Mouse (Mus musculus) embryonic facial prominence, embryonic 13.5 days (tissue): ENCODE results near the gene Prrg1. TPM values are rescaled to one million over a fixed set of nuclear protein-coding genes. Genes with fewer than 3 reads are reported as not detected.

Experiments
- ATAC-seq: fragments of 200-750 bp; cut with Nextera tagmentation; 2 replicates; pipeline ENCODE4 v1.8.0; 2017; ENCODE audit warnings: low read depth; ENCODE audit not compliant: insufficient number of reproducible peaks, insufficient read depth, low FRiP score, low TSS enrichment
- H3K27ac ChIP-seq: fragments of 300-500 bp; sonication (generic); 2 replicates; pipeline ENCODE4 v1.5.1; 2015; ENCODE audit warnings: moderate library complexity, mild to moderate bottlenecking, inconsistent platforms
- H3K27me3 ChIP-seq: fragments of 300-500 bp; sonication (generic); 2 replicates; pipeline ENCODE4 v1.6.1; 2015; ENCODE audit warnings: mild to moderate bottlenecking, inconsistent platforms
- H3K36me3 ChIP-seq: fragments of 300-500 bp; sonication (generic); 2 replicates; pipeline ENCODE4 v1.6.1; 2015; ENCODE audit warnings: mild to moderate bottlenecking, inconsistent platforms
- H3K4me1 ChIP-seq: fragments of 300-500 bp; sonication (generic); 2 replicates; pipeline ENCODE4 v1.6.1; 2015; ENCODE audit warnings: inconsistent platforms
- H3K4me2 ChIP-seq: fragments of 300-500 bp; sonication (generic); 2 replicates; pipeline ENCODE4 v1.6.1; 2015; ENCODE audit warnings: moderate library complexity, mild to moderate bottlenecking, inconsistent platforms
- H3K4me3 ChIP-seq: fragments of 300-500 bp; sonication (generic); 2 replicates; pipeline ENCODE4 v1.5.1; 2015; ENCODE audit warnings: mild to moderate bottlenecking, inconsistent platforms
- H3K9ac ChIP-seq: fragments of 300-500 bp; sonication (generic); 2 replicates; pipeline ENCODE4 v1.6.1; 2015; ENCODE audit warnings: mild to moderate bottlenecking, inconsistent platforms
- H3K9me3 ChIP-seq: fragments of 300-500 bp; sonication (generic); 2 replicates; pipeline ENCODE4 v1.6.1; 2016; ENCODE audit warnings: inconsistent platforms
- WGBS: fragments of 180-500 bp; shearing (Covaris S2); methylation state at CpG from one replicate; pipeline ENCODE4 v1.1.7; 2015; ENCODE audit warnings: mixed read lengths; 5-methylcytosine and 5-hydroxymethylcytosine counted together
- polyA plus RNA-seq: library from polyadenylated mRNA; unstranded; fragments of >200 nt; fragmentation: Nextera tagmentation; extraction: Ambion mirVana; gene quantifications from 2 replicates; pipeline ENCODE4 v1.2.1, GENCODE M21; 2015

Gene Prrg1
- 16.5 and 16.6 TPM in 2 replicates for polyA plus RNA-seq

DNA sequence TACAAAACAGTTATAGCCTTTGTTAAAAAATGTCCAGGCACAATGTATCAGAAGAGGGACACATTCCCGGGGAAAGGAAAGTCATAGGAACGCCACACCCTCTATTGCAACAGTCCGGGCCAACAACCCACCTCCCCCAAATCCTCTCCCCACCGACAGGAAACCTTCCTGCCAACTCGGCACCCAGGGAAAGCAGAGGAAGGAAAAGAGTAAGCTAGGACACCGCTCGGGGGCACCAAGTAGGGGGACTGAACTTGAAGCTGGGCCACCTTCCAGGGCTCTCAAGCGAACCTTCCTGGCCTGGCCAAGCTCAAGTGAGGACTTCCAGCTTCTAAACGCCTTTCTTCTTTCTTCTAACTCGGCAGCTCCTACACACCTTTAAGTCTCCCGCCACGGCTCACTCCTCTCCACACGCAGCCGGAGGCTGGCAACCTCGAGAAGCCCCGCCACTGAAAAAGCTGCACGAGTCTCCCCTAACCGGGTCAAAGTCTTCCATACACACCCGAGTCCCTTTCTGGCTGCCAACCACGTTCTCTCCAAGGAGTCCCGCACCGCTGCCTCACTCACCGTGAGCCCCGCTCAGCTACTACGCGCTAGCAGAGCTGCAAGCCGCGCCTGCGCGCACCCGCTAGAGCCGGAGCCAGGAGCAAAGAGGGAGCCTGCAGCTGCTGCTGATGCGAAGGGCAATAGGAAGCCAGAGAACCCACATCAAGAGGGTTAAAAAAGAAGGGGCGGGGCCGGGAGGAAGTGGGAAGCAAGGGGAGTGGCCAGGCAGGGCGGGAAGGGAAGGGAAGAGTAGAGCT, at the start of gene Prrg1:
TSS of gene Prrg1 (minus strand) at position 695 of the 803 bp plus-strand sequence.
- Histone ChIP-seq H3K27me3 (no peaks in the 10 kb centered on the region), H3K4me1 (no peaks in the 10 kb centered on the region), H3K4me3 (peak within 1 kb of the TSS; percentile 52), H3K9ac (peak within 1 kb of the TSS; percentile 74), H3K36me3 (no peaks in the 10 kb centered on the region), H3K4me2 (peak within 1 kb of the TSS; percentile 46), H3K9me3 (no peaks in the 10 kb centered on the region), H3K27ac (peak within 1 kb of the TSS; percentile 93)
- peak; percentile 93 for ATAC-seq
- WGBS, result 14% methylated on average over 36 of the region's 36 CpGs

DNA sequence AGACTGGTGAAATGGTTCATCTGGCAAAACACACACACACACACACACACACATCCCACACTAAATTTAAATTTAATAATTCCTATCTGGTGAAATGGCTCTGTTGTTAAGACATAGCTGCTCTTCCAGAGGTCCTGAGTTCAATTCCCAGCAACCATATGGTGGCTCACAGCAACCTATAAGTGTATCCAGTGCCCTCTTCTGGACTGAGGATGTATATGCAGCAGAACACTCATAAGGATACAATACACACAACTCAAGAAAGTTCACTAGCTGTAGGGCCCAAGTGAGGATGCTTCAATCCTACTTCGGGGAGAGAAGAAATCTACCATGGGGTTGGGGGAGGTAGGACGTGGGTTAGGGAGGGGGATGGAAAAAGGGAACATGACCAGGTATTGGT, 22.1 kb upstream of the Prrg1 start:
- H3K4me2 ChIP-seq, result no peak overlapping the region
- ATAC-seq, result no peak
- H3K27ac ChIP-seq, result no peak overlapping the region
- no peaks in the 10 kb centered on the region for H3K4me1 ChIP-seq
- H3K36me3 ChIP-seq, result no peaks in the 10 kb centered on the region
- WGBS, result 57% methylated on average over 2 of the region's 2 CpGs
- no peaks in the 10 kb centered on the region for H3K27me3 ChIP-seq
- no peaks in the 10 kb centered on the region for H3K9me3 ChIP-seq
- no peak overlapping the region for H3K9ac ChIP-seq
- no peak overlapping the region for H3K4me3 ChIP-seq

DNA sequence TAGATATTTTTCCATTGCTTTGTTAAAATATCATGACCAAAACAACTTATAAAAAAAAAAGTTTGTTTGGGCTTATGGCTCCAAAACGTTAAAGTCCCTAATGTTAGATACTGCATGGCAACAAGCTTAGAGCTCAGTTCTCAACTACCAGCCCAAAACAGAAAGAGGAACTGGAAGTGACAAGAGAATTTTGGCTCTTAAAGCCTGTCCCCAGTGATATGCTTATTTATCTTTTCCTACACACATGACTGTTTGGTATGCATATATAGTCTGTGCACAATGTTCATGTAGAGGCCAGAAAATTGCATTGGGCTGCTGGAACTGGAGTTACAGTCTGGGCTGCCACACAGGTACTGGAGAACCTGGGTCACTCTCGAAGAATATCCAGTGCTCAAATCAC, 9.4 kb upstream of the Prrg1 start:
- ATAC-seq, result no peak
- Histone ChIP-seq H3K4me3 (no peak overlapping the region), H3K4me2 (no peak overlapping the region), H3K27ac (no peak overlapping the region), H3K9ac (no peak overlapping the region), H3K4me1 (no peaks in the 10 kb centered on the region), H3K9me3 (no peaks in the 10 kb centered on the region), H3K36me3 (no peaks in the 10 kb centered on the region), H3K27me3 (no peaks in the 10 kb centered on the region)
- WGBS, result 68% methylated on average over 2 of the region's 2 CpGs

DNA sequence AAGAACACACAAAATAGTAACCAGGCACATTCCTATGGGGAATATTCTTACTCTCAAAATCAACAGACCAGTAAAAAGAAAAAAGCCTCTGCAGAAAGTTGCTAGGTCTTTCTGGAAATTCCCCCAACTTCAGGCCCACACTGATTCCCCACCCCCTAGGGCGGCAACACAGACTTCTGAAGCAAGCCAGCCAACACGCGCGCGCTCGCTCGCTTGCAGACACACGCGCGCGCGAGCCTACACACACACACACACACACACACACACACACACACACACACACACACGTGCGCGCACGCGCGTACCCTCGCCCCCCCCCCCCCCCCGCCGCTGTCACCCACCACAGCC, 868 bp downstream of the Prrg1 start:
- peak; percentile 62; the same call in 1 of the 2 replicates for ATAC-seq
- Histone ChIP-seq H3K9me3 (no peaks in the 10 kb centered on the region), H3K4me3 (peak overlapping the region; percentile 52), H3K36me3 (no peaks in the 10 kb centered on the region), H3K27me3 (no peaks in the 10 kb centered on the region), H3K4me1 (no peaks in the 10 kb centered on the region), H3K4me2 (peak overlapping the region; percentile 46), H3K27ac (peak overlapping the region; percentile 93), H3K9ac (peak overlapping the region; percentile 74)
- no CpG with 5 or more reads among the region's 21 CpGs for WGBS

DNA sequence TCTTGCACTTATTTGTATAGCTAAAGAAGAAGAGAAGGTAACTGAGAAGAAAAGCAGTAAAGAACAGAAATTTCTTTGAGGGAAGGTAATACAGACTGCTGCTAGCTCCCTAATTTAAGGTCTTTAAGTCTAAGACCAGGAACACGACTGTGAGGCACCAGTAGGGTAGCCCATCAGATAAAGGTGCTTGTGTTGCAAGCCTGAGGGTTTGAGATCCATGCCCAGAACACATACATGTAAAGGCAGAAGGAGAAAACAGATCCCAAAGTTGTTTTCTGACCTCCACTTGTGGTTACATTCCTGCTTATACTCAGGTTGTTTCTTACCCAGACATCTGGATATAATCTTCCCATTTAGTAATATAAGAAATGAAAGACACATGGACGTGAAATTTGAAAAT, 20.2 kb downstream of the Prrg1 start:
- WGBS, result 21% methylated on average over 2 of the region's 2 CpGs
- Histone ChIP-seq H3K4me1 (no peaks in the 10 kb centered on the region), H3K27me3 (no peaks in the 10 kb centered on the region), H3K4me2 (no peak overlapping the region), H3K27ac (no peak overlapping the region), H3K4me3 (no peak overlapping the region), H3K9ac (no peak overlapping the region), H3K36me3 (no peaks in the 10 kb centered on the region), H3K9me3 (no peaks in the 10 kb centered on the region)
- no peak for ATAC-seq

DNA sequence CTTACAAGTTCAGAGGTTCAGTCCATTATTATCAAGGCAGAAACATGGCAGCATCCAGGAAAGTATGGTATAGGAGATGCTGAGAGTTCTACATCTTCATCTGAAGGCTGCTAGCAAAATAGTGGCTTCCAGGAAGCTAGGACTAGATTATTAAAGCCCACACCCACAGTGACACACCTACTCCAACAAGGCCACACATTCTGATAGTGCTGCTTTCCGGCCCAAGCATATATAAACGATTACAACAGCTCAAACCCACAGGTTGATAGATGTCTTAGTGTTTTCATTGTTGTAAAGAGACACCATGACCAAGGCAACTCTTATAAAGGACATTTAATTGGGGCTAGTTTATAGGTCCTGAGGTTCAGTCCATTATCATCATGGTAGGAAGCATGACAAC, 30.3 kb downstream of the Prrg1 start:
- Histone ChIP-seq H3K4me1 (no peaks in the 10 kb centered on the region), H3K27me3 (no peaks in the 10 kb centered on the region), H3K27ac (no peak overlapping the region), H3K36me3 (no peaks in the 10 kb centered on the region), H3K9ac (no peak overlapping the region), H3K4me3 (no peak overlapping the region), H3K4me2 (no peak overlapping the region), H3K9me3 (no peaks in the 10 kb centered on the region)
- ATAC-seq, result no peak
- 75% methylated on average over 2 of the region's 2 CpGs for WGBS

DNA sequence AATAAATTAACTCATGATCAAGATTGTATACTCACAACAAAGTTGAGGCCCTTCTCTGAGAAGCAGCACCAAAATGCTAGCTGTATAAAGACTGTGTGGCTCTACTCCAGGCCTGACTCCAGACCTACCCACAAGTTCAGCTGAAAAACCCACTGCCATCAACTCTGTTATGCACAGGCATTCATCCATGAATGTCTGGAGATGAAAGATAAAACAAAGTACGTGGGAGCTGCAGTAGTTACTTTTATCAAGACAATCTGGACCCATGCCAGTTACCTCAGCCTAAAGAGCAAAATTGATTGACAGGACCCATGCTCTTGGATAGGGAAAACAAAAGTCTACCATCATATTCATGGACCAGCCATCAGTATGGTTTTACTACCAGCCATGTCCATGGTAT, 31.0 kb downstream of the Prrg1 start:
- WGBS, result 59% methylated on average over 1 of the region's 1 CpGs
- H3K9me3 ChIP-seq, result no peaks in the 10 kb centered on the region
- H3K36me3 ChIP-seq, result no peaks in the 10 kb centered on the region
- no peaks in the 10 kb centered on the region for H3K27me3 ChIP-seq
- H3K4me2 ChIP-seq, result no peak overlapping the region
- H3K4me3 ChIP-seq, result no peak overlapping the region
- ATAC-seq, result no peak
- no peak overlapping the region for H3K27ac ChIP-seq
- H3K9ac ChIP-seq, result no peak overlapping the region
- H3K4me1 ChIP-seq, result no peaks in the 10 kb centered on the region

DNA sequence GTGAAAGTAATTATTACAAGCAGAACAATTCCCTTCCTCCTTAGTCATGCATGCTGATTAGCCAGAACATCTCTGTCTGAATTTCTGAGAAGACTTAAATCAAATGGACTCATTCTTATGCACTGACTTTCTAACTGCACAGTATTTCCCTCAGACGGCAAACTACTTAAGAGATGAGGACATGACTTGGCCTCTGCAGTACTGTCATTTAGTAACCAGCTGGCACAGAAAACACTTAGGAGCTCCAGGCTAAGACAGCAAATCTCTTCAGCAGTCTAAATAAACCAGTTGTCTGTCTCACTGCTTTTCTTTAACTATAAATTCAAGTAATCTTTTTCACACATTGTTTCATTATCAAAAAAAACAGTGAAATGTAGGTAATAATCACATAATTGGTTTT, 36.0 kb downstream of the Prrg1 start:
- H3K9ac ChIP-seq, result no peak overlapping the region
- no peaks in the 10 kb centered on the region for H3K36me3 ChIP-seq
- no peak overlapping the region for H3K4me3 ChIP-seq
- H3K9me3 ChIP-seq, result no peaks in the 10 kb centered on the region
- no peak overlapping the region for H3K27ac ChIP-seq
- no peaks in the 10 kb centered on the region for H3K27me3 ChIP-seq
- 56% methylated on average over 1 of the region's 1 CpGs for WGBS
- no peak overlapping the region for H3K4me2 ChIP-seq
- no peaks in the 10 kb centered on the region for H3K4me1 ChIP-seq
- no peak for ATAC-seq

DNA sequence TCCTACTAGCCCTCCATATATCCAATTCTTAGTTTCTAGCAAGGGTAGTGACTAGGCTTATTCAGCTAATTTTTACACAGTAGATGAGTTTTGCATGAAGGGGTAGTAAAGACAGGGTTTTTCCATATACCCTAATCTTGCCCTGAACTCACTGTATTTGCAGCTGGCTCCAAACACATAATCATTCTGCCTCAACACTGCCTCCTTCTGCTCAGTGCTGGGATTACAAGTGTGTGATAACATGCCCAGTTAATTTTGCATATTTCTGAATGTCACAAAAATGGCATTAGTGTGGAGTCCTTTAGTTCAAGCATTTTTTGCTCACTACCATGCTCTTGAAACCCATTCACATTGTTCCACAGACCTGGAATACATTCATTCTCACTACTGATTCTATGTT, 44.0 kb downstream of the Prrg1 start:
- no peaks in the 10 kb centered on the region for H3K36me3 ChIP-seq
- no peaks in the 10 kb centered on the region for H3K9me3 ChIP-seq
- H3K4me3 ChIP-seq, result no peak overlapping the region
- H3K27ac ChIP-seq, result no peak overlapping the region
- H3K4me1 ChIP-seq, result no peaks in the 10 kb centered on the region
- H3K27me3 ChIP-seq, result no peaks in the 10 kb centered on the region
- no peak for ATAC-seq
- no peak overlapping the region for H3K9ac ChIP-seq
- H3K4me2 ChIP-seq, result no peak overlapping the region

DNA sequence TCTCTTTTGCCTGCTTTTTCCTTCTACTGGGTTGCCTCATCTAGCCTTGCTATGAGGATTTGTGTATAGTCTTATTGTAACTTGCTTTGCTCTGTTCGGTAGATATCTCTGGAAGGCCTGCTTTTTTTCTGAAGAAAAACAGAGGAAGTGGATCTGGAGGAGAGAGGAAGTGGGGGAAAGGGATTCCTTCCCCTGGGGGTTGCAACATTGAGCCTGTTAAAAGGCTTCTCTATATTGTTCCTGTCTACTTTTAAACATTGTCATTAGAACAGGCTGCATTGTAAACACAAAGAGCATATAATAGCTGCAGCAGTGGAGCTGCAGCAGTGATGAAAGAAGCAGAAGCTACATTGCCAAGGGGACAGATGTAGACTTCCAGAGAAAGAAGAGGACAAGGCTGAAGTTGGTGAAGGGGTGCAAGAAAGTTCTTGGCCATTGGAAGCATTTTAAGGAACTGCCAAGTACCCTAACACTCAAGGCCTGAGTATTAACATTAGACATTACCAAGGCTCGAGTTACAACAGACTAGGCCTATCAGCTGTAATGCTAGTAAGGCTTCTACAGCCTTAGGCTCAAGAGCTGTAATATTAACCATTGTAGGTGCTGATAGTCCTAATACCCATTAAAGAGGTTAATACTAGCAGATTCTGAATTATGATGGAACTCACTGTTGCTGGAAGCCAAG, 44.9 kb downstream of the Prrg1 start:
- 52% methylated on average over 2 of the region's 2 CpGs for WGBS
- no peaks in the 10 kb centered on the region for H3K36me3 ChIP-seq
- H3K9ac ChIP-seq, result no peak overlapping the region
- no peaks in the 10 kb centered on the region for H3K4me1 ChIP-seq
- ATAC-seq, result no peak
- H3K27ac ChIP-seq, result no peak overlapping the region
- H3K4me3 ChIP-seq, result no peak overlapping the region
- H3K27me3 ChIP-seq, result no peaks in the 10 kb centered on the region
- H3K9me3 ChIP-seq, result no peaks in the 10 kb centered on the region
- H3K4me2 ChIP-seq, result no peak overlapping the region

DNA sequence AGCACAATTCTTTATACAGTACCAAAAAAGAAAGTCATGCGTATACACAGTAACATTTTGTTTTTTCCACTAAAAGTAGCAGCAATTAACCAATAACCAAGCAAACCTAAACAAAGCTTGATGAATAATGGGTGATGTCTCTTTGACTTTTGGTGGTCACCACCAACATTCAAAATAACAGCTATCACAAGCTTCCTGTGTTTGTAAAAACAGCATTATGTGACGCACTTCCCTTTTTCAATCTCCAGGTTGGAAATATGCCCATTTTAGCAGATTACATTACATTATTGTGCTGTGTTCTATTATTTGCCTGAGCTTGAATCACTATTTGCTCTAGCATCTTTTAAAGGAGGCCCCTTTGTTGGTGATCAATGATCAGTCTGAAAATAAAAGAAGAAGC, 65.4 kb downstream of the Prrg1 start:
- no peaks in the 10 kb centered on the region for H3K27me3 ChIP-seq
- ATAC-seq, result no peak
- peaks cover 5% of the 10 kb centered on the region; the same call in 1 of the 2 replicates for H3K36me3 ChIP-seq
- H3K4me2 ChIP-seq, result no peak overlapping the region
- H3K9me3 ChIP-seq, result no peaks in the 10 kb centered on the region
- no peak overlapping the region for H3K4me3 ChIP-seq
- no peak overlapping the region for H3K27ac ChIP-seq
- no peak overlapping the region for H3K9ac ChIP-seq
- H3K4me1 ChIP-seq, result no peaks in the 10 kb centered on the region
- WGBS, result 90% methylated on average over 2 of the region's 2 CpGs

DNA sequence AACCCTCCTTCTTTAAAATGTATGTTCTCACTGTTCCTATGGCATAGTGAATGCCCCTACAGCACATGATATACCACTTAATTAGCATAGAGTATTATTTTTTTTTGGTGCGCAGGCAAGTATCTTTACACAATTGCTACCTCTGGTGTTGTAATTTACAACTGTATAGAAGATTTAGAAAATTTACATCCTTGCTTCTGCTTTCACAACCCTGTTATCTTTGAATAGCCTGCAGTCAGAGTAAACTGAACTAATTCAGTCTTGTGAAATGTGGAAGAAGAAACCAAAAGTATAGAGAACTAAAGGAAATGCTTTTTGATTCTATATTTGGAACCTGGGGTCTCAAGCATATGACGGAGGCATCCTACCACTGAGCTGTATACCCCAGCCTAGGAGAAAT, 100.7 kb downstream of the Prrg1 start:
- Histone ChIP-seq H3K27me3 (no peaks in the 10 kb centered on the region), H3K9me3 (no peaks in the 10 kb centered on the region), H3K27ac (no peak overlapping the region), H3K4me2 (no peak overlapping the region), H3K9ac (no peak overlapping the region), H3K36me3 (no peaks in the 10 kb centered on the region), H3K4me3 (no peak overlapping the region), H3K4me1 (no peaks in the 10 kb centered on the region)
- no peak for ATAC-seq
- WGBS, result 84% methylated on average over 2 of the region's 2 CpGs
